Mouse (Mus musculus) layer of hippocampus, adult 8-10 months (tissue): ENCODE measurements around the gene Etv3. TPM values are rescaled to one million over a fixed set of nuclear protein-coding genes. Genes with fewer than 3 reads are reported as not detected.
"Not testable (repeated sequence)": the region's sequence is repeated elsewhere in the genome, so short reads cannot be mapped to it uniquely, and the experiment has no call there.

Experiments used
- DNase-seq, 2 experiments: peaks; one replicate each; pipeline ENCODE4 v3.0.0; 2022; ENCODE audit warnings: low spot score in 2 of 2
- total RNA-seq, 4 experiments: library from RNA; stranded (reverse); gene quantifications; 2 replicates each; pipeline ENCODE4 v1.2.4; 2022

Etv3 gene
- 10 to 100 TPM; 24.2 to 26.8 (median 25.4) TPM for total RNA-seq

DNA sequence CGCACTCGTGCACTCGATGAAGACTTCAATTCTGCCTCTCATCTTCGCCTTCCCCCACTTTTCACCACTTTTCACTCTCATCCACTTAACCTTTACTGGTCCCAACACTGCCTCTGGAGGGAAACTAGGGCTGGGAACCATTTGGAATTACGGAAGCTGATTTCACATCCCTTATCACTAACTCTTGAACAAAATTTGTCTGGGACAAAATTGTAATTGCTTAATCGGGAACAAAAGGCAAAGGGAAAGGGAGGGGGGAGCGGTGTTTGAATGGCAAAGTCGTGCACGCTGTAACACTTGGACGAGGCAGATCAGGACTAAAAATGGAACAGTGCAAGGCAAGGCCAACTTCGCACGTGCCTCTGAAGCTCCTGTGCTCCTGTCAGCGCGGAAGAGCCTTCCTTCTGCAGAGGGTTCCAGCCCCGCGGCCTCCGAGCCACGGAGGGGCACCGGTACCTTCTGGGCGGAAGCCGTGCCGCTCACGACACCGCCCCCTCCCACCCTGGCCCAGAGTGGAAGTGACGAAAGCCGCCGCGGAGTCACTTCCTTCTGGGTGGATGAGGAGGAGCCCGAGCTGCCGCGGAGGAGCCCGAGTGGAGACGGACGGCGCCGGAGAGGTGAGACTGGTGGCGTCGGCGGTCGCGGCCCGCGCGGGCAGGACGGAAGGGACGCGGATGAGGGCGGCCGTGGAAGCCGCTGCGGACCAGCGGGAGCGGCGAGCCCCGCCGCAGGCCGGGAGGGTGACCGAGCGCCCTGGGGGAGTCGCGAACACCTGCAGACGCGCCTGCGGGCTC is at the start of gene Etv3:
Gene Etv3, plus strand, starts transcription at position 365 of the 794 bp plus-strand sequence.
- peak; percentile 83 to 84 for DNase-seq

GRCm38 (mm10) chr3:87477948-87478347 is 47.3 kb upstream of the Etv3 start:
- not testable (repeated sequence) for DNase-seq

- not testable (repeated sequence) for DNase-seq
Measured at GRCm38 (mm10) chr3:87478596-87478995, 46.6 kb upstream of the Etv3 start.

DNA sequence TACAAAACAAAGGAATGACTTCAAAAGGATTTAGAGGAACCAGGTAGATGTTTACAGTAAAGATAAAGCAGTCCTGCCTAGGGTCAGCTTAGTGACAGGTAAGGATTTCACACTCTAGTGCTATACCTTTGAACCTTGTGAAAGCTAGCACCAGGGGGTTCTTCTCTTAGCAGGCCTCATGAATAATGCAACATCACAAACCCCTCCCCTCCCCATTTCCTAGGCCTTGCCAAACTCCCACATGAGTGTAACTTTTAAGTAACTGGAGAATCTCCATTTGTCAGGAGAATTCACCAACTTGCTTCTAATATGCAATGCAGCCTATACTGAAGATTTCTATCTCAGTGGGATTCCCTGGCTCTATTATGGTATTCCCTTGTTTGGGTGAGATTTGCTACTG is 46.0 kb upstream of the Etv3 start:
- DNase-seq = not testable (repeated sequence)

- DNase-seq = no peak
Measured at GRCm38 (mm10) chr3:87487392-87487791, 37.8 kb upstream of the Etv3 start.

GRCm38 (mm10) chr3:87487911-87488310 is 37.3 kb upstream of the Etv3 start:
- DNase-seq = no peak

DNA sequence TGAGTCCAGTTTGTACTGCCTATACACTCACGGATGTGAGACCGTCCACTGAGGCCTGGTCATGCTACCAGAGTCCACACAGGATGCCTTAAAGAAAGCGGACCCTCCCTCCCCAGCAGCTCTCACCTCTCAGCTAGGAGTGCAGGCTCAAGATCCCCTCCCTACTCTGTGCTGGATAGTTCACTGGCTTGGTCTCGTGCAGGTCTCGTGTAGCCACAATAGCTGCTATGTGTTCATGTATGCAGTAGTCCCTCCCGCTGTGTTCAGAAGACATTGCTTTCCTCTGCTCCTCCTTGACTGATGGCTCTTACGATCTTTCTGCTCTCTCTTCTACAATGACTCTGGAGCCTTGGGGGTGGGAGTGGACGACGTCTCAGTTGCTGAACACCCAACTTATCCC is 26.9 kb upstream of the Etv3 start:
- no peak for DNase-seq

GRCm38 (mm10) chr3:87499072-87499471 is 26.1 kb upstream of the Etv3 start:
- peak; percentile 42 to 75 for DNase-seq

DNA sequence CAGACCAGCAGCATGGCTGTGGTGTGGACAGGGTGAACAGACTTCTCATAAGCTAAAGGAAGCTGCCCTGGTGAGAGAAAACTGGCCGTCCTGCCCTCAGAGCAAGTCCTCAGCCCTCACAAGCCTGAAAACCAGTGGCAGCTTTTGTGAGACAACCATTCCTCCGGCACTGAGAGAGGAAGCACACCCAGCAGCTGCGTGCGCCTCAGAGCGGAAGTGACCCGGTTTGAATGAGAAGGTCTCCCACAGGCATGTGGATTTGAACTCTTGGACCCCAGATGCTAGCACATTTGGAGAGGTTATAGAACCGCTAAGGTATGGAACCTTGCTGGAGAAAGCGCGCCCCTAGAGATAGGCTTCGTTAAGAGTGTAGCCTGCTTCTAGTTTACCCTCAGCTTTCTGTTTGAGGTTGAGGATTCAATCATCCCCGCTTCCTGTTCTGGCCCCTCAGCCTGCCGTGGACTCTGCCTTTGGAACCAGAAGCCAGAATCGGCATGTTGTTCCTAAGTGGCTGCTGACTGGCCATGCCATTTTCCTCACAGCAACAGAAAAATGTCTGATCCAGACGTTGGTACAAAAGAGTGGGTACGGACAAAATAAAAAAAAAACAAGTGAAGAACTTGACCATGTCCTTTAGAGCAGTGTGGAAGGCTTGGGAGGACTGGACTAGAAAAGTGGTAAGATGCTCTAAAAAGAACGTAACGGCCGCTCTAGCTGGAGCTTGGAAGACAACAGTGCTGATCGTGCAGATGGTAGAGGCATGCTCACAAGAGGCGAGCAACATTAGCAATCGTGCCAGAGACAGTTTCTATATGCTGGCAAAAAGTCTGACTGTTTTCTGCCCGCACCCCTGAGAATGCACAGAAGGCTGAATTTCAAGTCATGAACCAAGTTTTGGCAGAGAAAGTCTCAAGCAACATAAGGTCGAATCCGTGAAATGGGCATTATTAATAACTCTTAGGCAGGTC is 24.8 kb upstream of the Etv3 start:
- no peak for DNase-seq

DNA sequence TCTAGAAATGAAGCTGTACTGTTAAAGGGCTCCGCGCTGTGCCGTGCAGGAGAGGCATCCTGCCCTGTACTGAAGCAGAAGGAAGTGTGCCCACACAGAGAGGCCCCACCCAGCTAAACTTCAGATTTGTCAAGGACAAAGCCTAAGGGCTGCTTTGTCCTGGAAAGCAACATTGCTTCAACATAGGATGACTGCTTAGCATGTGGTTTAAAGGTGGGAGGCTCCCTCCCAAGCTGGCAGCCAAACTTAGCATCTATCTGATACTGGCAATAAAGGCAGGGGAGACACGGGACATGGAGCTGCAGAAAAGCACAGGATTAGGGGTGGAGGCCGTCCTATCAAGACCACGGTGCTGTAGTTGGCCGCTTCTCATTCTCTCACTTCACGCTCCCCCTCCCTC is 24.1 kb upstream of the Etv3 start:
- no peak for DNase-seq

- DNase-seq = no peak
Measured at GRCm38 (mm10) chr3:87502771-87503170, 22.4 kb upstream of the Etv3 start.

DNA sequence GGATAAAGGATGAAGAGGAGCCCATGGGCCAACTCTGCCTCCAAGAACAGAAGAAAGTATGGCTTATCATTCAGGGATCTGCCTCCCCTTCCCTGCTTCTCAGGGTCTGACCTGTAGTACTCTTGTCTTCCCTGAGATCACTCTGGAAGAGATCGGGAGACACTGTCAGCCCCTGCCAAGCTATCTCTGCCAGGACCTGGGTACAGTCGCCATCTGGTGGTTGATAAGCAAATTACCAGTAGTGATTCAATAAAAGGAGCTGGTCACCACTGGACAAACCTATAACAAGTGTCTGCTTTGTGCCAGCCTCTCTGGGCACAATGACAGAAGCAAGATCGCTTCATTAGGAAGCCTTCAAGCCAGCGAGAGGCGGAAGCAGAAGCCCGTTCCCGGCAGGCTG is 20.9 kb upstream of the Etv3 start:
- no peak for DNase-seq

GRCm38 (mm10) chr3:87504749-87505425 is 20.3 kb upstream of the Etv3 start:
- DNase-seq = no peak

- DNase-seq = no peak
Measured at GRCm38 (mm10) chr3:87506456-87507416, 18.5 kb upstream of the Etv3 start.

DNA sequence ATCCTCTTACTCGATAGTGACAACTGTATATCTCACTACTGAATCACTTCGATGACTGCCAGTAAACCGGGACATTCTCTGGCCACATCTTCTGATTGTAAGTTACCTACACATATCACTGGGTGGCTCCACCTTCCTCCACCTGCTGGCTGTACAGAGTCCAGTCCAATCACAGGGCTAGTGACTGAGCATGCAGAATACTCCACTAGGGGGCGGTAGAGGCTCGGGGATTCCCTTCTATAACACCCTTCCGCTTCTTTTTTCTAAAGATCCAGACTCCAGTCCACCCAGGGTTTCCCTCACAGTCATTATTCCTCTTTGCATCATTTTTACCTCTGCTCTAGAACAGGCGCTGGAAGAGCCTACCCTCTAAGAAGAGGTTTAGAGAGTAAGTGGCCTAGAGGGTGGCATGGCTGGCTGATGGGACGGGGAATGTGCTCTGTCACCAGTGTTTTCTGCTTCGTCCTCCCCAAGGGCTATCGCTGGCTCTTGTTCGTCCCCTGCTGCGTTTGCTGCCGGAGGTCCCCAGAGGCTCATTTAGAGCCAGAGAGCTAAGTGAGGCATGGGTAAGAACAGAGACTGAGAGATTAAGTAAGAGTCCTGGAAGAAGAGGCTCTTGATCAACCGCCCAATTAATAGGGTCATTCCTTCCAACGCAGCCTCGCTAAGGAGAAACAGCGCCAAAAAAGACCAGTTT is 16.9 kb upstream of the Etv3 start:
- DNase-seq = peak; percentile 57 to 85

GRCm38 (mm10) chr3:87509061-87509460 is 16.1 kb upstream of the Etv3 start:
- no peak for DNase-seq

- no peak for DNase-seq
Measured at GRCm38 (mm10) chr3:87510832-87511231, 14.4 kb upstream of the Etv3 start.

DNA sequence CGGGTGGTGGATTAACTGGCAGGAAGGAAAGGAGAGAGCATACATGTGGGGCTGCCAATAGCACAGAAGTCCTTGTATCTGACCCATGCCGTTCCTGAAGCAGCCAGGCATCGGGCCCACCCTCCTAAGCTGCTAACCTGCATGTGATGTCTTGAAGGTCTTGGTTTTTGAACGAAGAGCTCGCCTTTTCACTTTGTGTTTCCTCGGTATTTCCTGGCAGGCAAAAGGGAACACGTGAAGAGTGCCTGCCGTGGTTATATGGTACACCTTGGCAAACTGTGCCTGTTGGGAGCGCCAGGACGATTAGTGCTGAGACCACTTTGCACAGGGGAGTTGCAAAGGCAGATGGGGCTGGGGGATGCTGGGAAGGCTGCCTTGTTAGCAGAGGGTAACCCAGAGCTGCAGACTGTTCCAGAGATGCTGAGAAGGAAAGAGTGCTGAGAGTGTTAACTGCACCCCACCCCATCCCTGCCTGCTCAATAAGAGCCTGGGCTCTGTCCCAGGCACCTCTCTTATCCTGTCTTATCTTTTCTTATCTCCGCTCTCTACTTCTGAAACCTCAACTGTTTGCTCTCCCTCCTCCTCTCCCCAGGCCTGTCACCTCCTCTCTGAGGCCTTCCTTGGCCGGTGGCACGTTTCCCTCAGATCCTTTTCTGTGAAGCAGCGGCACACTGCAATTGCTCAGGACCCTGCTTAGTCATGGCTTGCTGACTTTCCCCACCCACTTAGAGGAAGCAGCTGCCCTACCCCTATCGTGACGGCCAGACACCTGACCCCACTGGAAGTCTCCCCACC is 13.0 kb upstream of the Etv3 start:
- DNase-seq = no peak

DNA sequence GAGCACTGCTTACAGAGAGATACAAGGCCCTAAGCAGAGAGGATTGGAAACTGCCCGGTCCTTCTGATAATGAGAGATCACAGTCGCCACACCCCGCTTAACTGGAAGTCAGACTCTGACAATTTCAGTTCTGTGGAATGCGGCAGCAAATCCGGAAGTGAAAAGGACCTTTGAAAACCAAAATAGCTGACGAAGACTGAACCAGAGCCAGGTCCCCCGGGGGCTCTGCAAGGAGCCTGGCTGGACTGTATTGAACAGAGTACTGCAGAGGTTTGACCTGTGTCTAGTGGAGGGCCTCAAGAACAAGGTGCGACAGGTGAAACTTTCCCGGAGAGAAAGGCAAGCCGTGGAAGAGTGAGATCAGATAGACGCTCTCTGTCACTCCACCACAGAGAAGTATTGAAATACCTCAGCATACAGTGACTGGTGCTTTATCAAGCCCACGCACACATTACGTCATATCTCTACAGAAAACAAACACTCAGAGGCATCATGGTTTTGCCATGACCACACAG is 9.6 kb upstream of the Etv3 start:
- no peak for DNase-seq
